Mouse (Mus musculus): ENCODE measurements around the gene Vps18.

DNA sequence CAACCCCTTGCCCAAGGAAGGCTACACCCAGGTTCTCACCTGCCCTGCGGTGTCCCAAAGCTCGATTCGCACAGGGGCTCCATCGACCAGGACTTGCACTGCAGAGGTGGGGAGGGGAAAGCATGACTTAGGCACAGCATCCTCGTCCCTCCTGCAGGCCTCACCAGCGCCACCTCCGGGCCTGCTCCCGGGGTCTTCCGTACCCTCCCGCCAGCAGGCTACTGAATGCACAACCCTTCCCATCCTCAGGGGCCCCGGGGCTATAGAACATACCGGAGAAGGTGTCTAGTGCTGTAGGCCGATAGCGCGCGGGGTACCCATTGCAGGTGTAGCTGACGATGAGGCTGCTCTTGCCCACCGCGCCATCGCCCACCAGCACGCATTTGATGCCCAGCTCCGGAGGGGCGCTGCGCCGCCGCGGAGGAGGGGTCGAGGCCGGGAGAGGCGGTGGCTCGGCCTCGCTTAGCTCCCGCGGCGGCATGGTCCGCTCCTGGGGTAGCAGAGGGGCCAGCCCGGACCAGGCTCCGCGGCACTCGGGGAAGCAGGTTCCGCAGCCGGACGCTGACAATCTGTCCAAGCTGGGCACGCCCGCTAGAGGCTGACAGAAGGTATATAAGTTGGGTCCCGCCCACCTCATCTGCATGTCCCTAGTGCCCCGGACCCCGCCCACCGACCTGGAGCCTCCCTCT is 17.8 kb upstream of the Vps18 start, which contains the start of gene Rhov:
- TF ChIP-seq CTCF (IDR thresholded peaks at IDR 0.05; ENCODE audit: borderline replicate concordance, insufficient read depth, low read depth, low read length) (peak; percentile 21; the same call in 1 of the 2 replicates), POLR2A (IDR thresholded peaks at IDR 0.05; ENCODE audit: borderline replicate concordance, insufficient read depth, low read length) (peak; percentile 37; the same call in 1 of the 2 replicates)
